Mouse (Mus musculus) bone marrow, adult 2 months (tissue): ENCODE measurements at regions not wholly inside any gene's neighbourhood (a gene's known extent, or its start where the extent isn't known, plus 50 kb on each side); places are given as distances from the start of the nearest gene placed in this dataset.

Experiments used
- H3K27ac ChIP-seq: fragments of 200-500 bp; 2 replicates; pipeline ENCODE4 v1.5.1; 2012; ENCODE audit warnings: low read depth, mild to moderate bottlenecking, control low read depth, inconsistent platforms, low read length; ENCODE audit not compliant: control insufficient read depth, poor library complexity, insufficient read depth
- H3K4me1 ChIP-seq: fragments of 200-500 bp; 2 replicates; pipeline ENCODE4 v1.6.1; 2011; ENCODE audit warnings: low read length; ENCODE audit not compliant: control insufficient read depth, insufficient read depth
- H3K4me3 ChIP-seq: fragments of 200-500 bp; replicated peaks from 2 replicates; pipeline ENCODE3; 2011; ENCODE audit warnings: mild to moderate bottlenecking, low read depth, low read length, control low read depth; ENCODE audit not compliant: control insufficient read depth
- CTCF ChIP-seq: fragments of 200-500 bp; IDR thresholded peaks from 2 replicates; pipeline ENCODE4 v1.5.1; 2011; ENCODE audit warnings: low read length, control low read depth; ENCODE audit not compliant: control insufficient read depth, insufficient read depth
- POLR2A ChIP-seq: fragments of 200-500 bp; IDR thresholded peaks from 2 replicates; pipeline ENCODE4 v1.6.1; 2011; ENCODE audit warnings: low read depth, mild to moderate bottlenecking, control low read depth, low read length, borderline replicate concordance; ENCODE audit not compliant: control insufficient read depth
- WGBS: fragments of 180-500 bp; shearing (Covaris S2); methylation state at CpG from one replicate; pipeline ENCODE4 v1.1.7; 2018; 5-methylcytosine and 5-hydroxymethylcytosine counted together

DNA sequence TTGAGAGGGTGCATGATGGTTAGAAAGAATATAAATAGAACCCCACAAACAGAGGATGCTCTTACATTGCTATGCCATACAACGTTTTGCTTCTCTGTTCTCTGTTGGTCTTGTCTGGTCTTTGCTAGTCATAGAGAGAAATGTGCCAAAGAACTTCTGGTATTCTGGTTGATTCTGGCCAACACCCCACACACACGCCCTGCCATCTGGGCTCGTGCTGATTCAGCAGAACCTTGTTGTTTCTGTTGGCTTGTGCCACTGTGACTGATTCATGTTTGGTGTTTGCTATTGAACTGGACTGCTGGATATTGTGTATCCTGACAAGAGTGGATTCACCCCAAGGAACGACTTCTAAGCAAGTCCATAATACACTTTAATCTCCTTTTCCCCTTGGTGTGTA is 126.0 kb upstream of the Rasa1 start:
- H3K4me1 ChIP-seq, result no peaks in the 10 kb centered on the region
- WGBS, result 83% methylated on average over 4 of the region's 4 CpGs
- TF ChIP-seq POLR2A (no peak), CTCF (no peak)
- no peak overlapping the region for H3K4me3 ChIP-seq
- no peak overlapping the region for H3K27ac ChIP-seq

- Histone ChIP-seq H3K27ac (no peak overlapping the region), H3K4me1 (no peaks in the 10 kb centered on the region), H3K4me3 (no peak overlapping the region)
- WGBS, result 61% methylated on average over 3 of the region's 3 CpGs
- TF ChIP-seq POLR2A, result no peak
- TF ChIP-seq CTCF, result no peak
Measured at GRCm38 (mm10) chr13:85411327-85411726, 122.4 kb upstream of the Rasa1 start.

DNA sequence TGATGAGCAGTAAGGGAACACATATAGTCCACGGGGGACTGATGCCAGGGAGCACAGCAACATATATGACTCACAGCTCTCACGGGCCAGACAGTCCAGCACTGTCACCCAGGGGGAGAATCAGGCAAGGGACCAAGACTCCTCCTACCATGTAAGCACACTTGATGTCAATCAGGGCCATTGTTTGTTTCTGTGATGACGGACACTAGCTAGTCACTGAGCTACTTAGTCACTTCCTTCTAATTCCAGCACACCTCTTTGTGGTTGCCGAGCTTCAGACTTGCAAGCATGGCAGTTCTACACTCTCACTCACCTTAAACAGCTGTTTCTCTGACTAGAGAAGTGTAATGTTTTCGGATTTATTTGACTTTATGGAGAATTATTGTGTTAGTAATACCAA is 109.9 kb upstream of the Rasa1 start:
- H3K4me3 ChIP-seq, result no peak overlapping the region
- WGBS, result 62% methylated on average over 5 of the region's 5 CpGs
- no peak overlapping the region for H3K27ac ChIP-seq
- H3K4me1 ChIP-seq, result no peaks in the 10 kb centered on the region
- no peak for TF ChIP-seq CTCF
- TF ChIP-seq POLR2A, result no peak

DNA sequence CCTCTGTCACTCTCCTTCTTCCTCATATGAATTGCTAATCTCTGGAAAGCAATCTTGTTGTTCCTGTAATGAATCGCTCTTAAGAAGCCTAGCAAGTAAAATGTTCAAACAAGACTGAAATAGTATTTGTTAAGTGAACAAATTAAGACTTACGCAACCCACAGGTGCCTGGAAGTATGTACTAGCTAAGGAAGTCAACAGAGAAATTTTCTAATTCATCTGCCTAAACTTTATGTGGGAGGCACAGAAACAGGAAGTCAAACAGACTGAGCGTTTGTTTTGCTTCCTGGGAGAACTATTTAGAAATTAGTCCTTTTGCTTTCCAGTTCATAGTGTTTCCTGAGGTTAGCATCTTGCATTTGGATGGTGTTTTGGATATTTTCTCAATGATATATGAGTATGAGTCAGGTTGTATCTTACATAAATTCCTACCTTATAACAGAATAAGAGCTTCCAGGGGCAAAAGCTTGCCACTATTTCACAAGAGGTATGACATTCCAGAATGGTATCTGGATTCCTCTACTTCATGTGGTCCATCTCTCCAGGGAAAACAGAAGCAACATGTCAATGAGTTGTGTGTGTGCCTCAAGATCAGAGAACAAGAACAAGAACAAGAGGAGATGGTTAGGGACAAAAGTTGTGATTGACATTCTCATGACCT is 87.5 kb upstream of the Rasa1 start:
- WGBS, result 33% methylated on average over 3 of the region's 3 CpGs
- no peak overlapping the region for H3K27ac ChIP-seq
- TF ChIP-seq POLR2A (no peak), CTCF (no peak)

GRCm38 (mm10) chr13:85359621-85360020 is 70.7 kb upstream of the Rasa1 start:
- TF ChIP-seq CTCF (no peak), POLR2A (no peak)
- Histone ChIP-seq H3K4me1 (no peaks in the 10 kb centered on the region), H3K27ac (no peak overlapping the region), H3K4me3 (no peak overlapping the region)
- WGBS, result 75% methylated on average over 2 of the region's 2 CpGs

More for the DNA sequence above, 87.5 kb upstream of the Rasa1 start:
- no peaks in the 10 kb centered on the region for H3K4me1 ChIP-seq
- H3K4me3 ChIP-seq, result no peak overlapping the region

- Histone ChIP-seq H3K27ac (no peak overlapping the region), H3K4me3 (no peak overlapping the region), H3K4me1 (no peaks in the 10 kb centered on the region)
- 73% methylated on average over 6 of the region's 6 CpGs for WGBS
- no peak for TF ChIP-seq CTCF
- no peak for TF ChIP-seq POLR2A
Measured at GRCm38 (mm10) chr13:85359143-85359542, 70.2 kb upstream of the Rasa1 start.

DNA sequence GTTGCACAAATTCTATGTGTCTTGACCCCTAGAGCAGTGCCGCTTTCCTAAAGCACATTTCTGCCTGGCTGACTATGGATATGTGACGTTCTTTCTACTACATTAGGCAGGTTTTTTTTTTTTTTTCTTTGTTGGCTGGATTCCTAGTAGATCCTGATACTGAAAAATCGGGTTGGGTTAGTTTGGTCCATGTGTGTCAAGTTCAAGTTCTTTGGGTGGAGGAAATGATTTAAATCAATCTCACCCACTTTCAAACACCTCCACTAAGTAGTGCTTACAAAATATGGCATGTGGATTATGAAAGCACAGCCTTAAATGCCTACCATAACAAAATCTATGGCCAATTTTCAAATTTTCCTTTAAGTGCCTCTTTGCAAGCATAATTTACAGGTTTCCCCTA is 63.1 kb upstream of the Rasa1 start:
- 73% methylated on average over 3 of the region's 3 CpGs for WGBS
- H3K4me1 ChIP-seq, result no peaks in the 10 kb centered on the region
- H3K27ac ChIP-seq, result no peak overlapping the region
- H3K4me3 ChIP-seq, result no peak overlapping the region
- TF ChIP-seq POLR2A, result no peak
- TF ChIP-seq CTCF, result no peak
